Mouse (Mus musculus): ENCODE measurements around the gene Gigyf1. TPM values are rescaled to one million over a fixed set of nuclear protein-coding genes. Genes with fewer than 3 reads are reported as not detected.

Gene Gigyf1
- polyA plus RNA-seq, 1 experiment from 2014 or later = 23.5 TPM

DNA sequence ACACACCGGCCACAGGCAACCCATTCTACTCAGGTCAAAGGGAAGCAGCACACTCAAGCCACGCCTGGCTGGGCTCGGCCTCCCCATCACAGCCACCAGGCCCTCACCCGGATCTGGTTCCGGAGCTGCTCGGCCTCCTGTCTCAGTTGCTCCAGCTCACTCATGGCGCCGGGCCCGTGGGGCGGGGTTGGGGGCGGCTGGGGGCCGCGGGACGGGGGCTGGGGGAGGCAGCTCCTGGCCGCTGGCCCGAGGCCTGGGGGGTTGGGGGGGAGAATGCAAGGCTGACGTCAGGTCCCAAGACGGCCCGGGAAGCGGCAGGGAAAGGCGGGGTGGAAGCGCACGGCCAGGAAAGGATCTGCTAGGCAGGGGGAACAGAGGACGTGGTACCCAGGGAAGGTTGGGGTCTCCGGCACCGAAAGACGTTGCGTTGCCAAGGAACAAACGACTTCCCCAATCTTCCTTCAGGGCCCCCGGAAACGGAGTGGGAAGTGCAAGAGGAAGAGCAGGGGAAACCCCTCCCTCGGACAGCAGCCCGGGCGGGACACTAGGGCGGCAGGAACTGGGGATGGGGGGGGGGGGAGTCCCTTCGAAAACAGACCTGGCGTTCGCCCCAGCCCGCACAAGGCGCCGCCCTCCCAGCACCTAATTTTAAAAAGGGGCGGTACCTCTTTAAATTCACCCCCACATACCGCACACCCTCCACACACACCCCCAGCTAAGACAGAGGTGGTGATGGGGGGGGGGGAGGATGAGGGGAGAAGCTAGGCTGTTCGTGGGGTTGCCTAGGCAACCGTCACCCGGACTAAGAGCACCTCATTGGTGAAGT is 12.5 kb downstream of the Gigyf1 start:
- Histone ChIP-seq H3K36me3 (replicated peaks) (peaks cover 39% of the 10 kb centered on the region), H3K4me2 (peak overlapping the region; percentile 87), H3K9me3 (no peaks in the 10 kb centered on the region), H3K27me3 (replicated peaks) (no peaks in the 10 kb centered on the region), H3K4me3 (peak overlapping the region; percentile 73), H3K9ac (peak overlapping the region; percentile 79), H3K27ac (peak overlapping the region; percentile 94), H3K4me1 (peaks cover 37% of the 10 kb centered on the region)
- ATAC-seq (replicated peaks) = peak; percentile 66
- WGBS = under 1% methylated on average over 35 of the region's 46 CpGs

DNA sequence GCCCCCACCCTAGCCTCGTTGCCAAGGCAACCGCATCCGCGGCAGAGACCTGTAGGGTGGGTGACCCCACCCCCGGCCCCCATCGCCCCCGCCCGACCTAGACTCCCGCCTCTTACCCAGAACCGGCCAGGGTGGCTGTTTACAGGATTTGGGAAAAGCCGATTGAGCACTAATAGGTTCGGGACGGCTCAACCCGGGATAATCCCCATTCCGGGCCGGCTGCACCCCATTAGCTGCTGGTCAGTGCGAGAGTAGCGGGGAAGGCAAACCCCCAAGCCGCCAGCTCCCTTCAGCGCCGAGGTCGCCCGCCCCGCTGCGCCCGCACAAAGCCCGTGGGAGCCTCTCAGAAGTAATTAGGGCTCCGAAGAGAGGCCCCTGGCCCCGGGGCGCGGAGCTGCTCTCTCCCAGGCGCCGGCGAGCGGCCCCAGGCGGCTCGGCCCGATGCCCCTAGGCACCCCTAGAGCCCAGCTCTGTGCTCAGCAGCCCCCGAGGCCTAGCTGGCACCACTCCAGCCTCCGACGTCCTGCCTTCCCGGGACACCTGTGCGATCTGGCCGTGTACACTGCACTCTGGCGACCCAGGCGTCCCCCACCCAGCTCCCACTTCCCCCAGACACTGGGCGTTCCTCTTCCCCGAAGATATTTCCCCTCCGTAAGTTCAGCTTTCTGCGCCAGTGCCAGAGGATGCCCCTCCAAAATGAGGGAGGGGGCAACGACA is 13.2 kb downstream of the Gigyf1 start:
- Histone ChIP-seq H3K27ac (peak overlapping the region; percentile 94), H3K9me3 (no peaks in the 10 kb centered on the region), H3K4me3 (peak overlapping the region; percentile 73), H3K9ac (peak overlapping the region; percentile 79), H3K27me3 (replicated peaks) (no peaks in the 10 kb centered on the region), H3K4me2 (peak overlapping the region; percentile 87), H3K36me3 (replicated peaks) (peaks cover 33% of the 10 kb centered on the region), H3K4me1 (peaks cover 31% of the 10 kb centered on the region)
- WGBS = under 1% methylated on average over 51 of the region's 51 CpGs
- peak; percentile 22 for ATAC-seq (replicated peaks)

DNA sequence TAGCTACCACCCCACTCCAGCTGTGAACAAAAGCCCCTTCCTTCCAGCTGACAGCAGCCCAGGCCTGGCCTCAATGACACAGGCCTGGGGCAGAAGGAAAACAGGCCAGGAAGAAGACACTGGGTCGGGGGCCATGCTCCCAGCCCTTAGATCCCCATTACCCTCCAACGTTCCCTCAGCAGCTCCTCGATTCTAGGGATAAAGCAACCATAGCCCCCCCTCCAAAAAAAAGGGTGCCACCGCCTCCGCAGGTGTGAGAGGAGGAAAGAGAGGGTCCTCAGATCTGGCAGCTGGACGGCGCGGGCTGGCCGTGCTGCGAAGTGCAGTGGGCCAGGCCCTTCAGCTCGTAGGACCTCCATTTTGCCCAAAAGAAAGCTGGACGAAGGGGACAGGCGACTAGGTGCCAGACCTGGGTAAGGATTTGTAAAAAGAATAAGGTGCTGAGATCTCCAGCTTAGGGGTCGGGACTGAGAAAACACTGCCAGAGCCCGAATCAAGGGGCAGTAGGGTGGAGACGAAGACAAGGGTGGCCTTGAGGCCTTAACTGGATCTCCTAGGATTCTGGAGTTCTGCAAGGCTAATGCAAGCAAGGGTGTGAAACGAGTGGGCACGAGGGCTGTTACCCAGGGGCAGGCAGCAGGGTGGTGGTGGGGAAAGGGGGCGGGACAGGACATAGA is 13.9 kb downstream of the Gigyf1 start:
- 0 out of 2 replicates have a peak, but pooled peaks have one; percentile 3 for ATAC-seq (replicated peaks)
- Histone ChIP-seq H3K9me3 (no peaks in the 10 kb centered on the region), H3K36me3 (replicated peaks) (peaks cover 29% of the 10 kb centered on the region), H3K4me2 (peak overlapping the region; percentile 87), H3K4me3 (peak overlapping the region; percentile 73), H3K4me1 (peaks cover 29% of the 10 kb centered on the region), H3K27me3 (replicated peaks) (no peaks in the 10 kb centered on the region), H3K27ac (peak overlapping the region; percentile 94), H3K9ac (peak overlapping the region; percentile 79)
- WGBS = under 1% methylated on average over 19 of the region's 19 CpGs

DNA sequence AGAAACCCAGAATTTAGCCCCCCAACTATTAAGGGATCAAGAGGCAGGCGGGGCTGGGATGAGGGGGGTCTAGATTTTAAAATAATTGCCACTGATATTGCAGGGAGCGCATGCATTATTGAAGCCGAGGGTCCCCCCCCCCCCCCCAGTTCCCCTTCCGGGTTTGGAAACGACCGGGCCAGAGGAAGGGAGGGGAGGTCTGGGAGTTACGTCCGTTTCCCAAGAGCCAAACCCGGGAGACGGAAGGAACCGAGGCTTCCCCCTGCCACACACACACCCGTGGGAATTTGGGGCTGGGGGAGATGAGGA is 14.4 kb downstream of the Gigyf1 start:
- H3K27me3 ChIP-seq (replicated peaks) = no peaks in the 10 kb centered on the region
- WGBS = 0% methylated on average over 10 of the region's 12 CpGs
- peaks cover 24% of the 10 kb centered on the region for H3K36me3 ChIP-seq (replicated peaks)
- peak overlapping the region; percentile 79 for H3K9ac ChIP-seq
- peak overlapping the region; percentile 94 for H3K27ac ChIP-seq
- H3K4me2 ChIP-seq = peak overlapping the region; percentile 87
- H3K4me3 ChIP-seq = peak overlapping the region; percentile 73
- ATAC-seq (replicated peaks) = no peak; the same call in none of the 2 replicates
- H3K9me3 ChIP-seq = no peaks in the 10 kb centered on the region
- H3K4me1 ChIP-seq = peaks cover 27% of the 10 kb centered on the region

DNA sequence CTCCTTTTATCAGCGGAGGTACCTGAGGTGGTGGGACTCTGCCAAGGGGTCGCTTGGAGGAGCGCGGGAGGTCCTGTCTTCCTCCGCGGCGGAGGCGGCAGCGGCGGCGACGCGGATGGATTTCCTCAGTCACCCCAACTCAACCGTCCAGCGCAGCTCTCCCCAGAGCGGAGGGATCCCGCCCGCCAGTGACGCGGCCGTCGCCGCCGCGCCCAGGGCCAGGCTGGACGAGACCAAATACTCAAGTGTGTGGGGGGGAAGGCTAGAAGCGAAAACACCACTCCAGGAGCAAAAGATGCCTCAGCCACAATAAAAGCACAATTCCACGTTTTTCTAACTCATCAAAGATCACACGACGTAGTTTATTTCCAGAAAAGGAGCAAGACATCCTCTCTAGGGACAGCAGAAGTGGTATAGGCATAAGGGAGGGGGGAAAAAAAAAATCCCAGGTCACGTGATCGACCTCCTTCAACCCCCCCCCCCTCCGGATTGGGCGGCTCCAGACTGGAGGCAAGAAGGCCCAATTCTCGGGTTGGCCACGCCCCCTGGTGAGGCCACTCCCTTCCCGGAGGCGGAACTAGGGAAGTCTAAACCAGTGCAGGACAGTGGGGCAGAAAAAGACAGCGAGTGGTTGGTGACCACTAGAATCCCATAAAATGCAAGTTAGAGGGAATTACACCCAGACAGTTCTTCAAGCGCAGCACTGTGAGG is 14.9 kb downstream of the Gigyf1 start, which contains the start of the genes Epo and Gnb2:
Epo (minus strand) TSS at position 126 of the 711 bp plus-strand sequence.
Gnb2 (minus strand) TSS at position 394 of the 711 bp plus-strand sequence.
- H3K27ac ChIP-seq = peak within 1 kb of the TSS; percentile 94
- no peaks in the 10 kb centered on the region for H3K9me3 ChIP-seq
- H3K4me1 ChIP-seq = peaks cover 25% of the 10 kb centered on the region
- peaks cover 19% of the 10 kb centered on the region for H3K36me3 ChIP-seq (replicated peaks)
- ATAC-seq (replicated peaks) = peak; percentile 55
- peak within 1 kb of the TSS; percentile 73 for H3K4me3 ChIP-seq
- H3K27me3 ChIP-seq (replicated peaks) = no peaks in the 10 kb centered on the region
- peak within 1 kb of the TSS; percentile 87 for H3K4me2 ChIP-seq
- peak within 1 kb of the TSS; percentile 79 for H3K9ac ChIP-seq
- 0% methylated on average over 40 of the region's 40 CpGs for WGBS

DNA sequence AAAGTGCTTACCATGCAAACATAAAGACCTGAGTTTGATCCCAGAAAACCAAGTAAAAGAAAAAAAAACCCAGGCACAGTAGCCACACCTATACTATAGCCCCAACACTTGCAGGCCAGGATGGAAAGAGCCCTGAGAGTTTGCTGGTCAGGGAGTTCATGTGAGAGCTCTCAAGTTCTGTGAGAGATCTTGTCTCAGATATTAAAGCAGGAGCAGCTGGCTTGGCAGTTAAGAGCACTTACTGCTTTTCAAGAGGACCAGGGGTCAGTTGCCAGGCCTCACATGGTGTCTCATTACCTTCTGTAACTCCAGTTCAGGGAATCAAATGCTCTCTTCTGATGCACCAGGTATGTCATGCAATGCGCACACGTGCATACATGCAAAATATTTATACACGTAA is 16.4 kb downstream of the Gigyf1 start:
- Histone ChIP-seq H3K9me3 (no peaks in the 10 kb centered on the region), H3K9ac (no peak overlapping the region), H3K36me3 (replicated peaks) (peaks cover 5% of the 10 kb centered on the region), H3K27ac (no peak overlapping the region), H3K4me2 (no peak overlapping the region), H3K27me3 (replicated peaks) (no peaks in the 10 kb centered on the region), H3K4me3 (no peak overlapping the region), H3K4me1 (peaks cover 13% of the 10 kb centered on the region)
- 94% methylated on average over 3 of the region's 3 CpGs for WGBS
- ATAC-seq (replicated peaks) = no peak

DNA sequence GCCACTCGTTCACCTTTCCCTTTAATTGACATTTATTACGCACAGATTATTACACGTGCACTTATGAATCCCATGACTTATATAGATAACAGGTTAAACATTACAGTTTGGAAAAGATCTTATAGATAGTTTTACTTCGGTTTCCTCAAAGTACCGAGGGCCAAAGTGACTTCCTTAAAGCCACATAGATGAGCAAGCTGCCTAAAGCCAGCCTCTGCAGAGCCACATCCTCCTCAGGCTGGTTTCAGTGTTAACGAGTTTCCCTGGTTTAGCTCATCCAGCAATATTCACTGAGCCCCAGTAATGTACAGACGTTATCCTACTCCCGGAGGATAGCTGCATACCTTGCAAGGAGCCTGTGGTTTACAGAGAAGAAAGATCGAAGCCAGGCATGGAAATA is 17.0 kb downstream of the Gigyf1 start:
- no peaks in the 10 kb centered on the region for H3K36me3 ChIP-seq (replicated peaks)
- 88% methylated on average over 9 of the region's 9 CpGs for WGBS
- H3K9me3 ChIP-seq = no peaks in the 10 kb centered on the region
- no peak for ATAC-seq (replicated peaks)
- H3K27me3 ChIP-seq (replicated peaks) = no peaks in the 10 kb centered on the region
- no peak overlapping the region for H3K4me2 ChIP-seq
- no peak overlapping the region for H3K4me3 ChIP-seq
- no peak overlapping the region for H3K27ac ChIP-seq
- H3K4me1 ChIP-seq = peaks cover 7% of the 10 kb centered on the region
- H3K9ac ChIP-seq = no peak overlapping the region

DNA sequence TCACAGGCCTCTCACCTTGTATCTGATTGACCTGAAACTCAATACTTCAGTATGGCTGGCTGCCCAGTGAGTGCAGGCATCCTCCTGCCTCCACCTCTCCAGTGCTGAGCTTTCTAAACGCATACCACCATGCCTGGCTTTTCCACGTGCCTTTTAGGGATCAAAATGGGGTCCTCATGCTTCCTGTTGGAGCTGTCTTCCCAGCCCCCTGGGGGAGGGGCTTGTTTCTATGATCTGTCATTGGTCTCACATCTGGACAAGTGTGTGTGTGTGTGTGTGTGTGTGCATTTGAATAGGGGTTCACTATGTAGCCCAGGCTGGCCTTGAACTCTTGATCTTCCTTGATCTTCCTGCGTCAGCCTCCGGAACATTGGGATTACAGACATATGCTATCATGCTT is 19.1 kb downstream of the Gigyf1 start:
- peaks cover 5% of the 10 kb centered on the region for H3K4me1 ChIP-seq
- no peak overlapping the region for H3K4me2 ChIP-seq
- no peaks in the 10 kb centered on the region for H3K36me3 ChIP-seq (replicated peaks)
- H3K27me3 ChIP-seq (replicated peaks) = no peaks in the 10 kb centered on the region
- H3K9me3 ChIP-seq = no peaks in the 10 kb centered on the region
- 65% methylated on average over 4 of the region's 4 CpGs for WGBS
- no peak overlapping the region for H3K4me3 ChIP-seq
- H3K9ac ChIP-seq = no peak overlapping the region
- ATAC-seq (replicated peaks) = no peak
- no peak overlapping the region for H3K27ac ChIP-seq

DNA sequence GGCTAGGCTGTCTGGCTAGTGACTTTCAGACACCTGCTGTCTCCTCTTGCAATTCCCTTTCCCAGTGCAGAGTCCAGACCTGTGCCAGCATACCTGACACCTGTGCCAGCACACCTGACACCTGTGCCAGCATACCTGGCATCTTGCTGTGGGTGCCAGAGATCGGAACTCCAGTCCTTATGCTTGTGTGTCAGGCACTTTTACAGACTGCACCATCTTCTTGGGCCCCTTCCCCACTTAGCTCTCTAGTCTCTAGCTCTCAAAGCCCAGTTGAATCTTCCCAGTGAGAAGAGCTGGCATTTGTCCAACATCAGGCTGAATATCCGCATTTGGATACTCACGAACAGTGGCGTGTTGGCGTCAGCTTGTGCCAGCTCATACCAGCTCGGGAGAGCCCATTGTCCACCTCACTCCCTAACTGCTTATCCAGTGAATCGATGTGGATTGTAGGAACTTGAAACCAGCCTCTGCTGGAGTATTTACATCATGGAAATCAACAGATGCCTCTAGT is 21.0 kb downstream of the Gigyf1 start:
- H3K4me3 ChIP-seq = no peak overlapping the region
- H3K4me2 ChIP-seq = no peak overlapping the region
- 58% methylated on average over 7 of the region's 7 CpGs for WGBS
- no peaks in the 10 kb centered on the region for H3K4me1 ChIP-seq
- H3K9ac ChIP-seq = no peak overlapping the region
- no peaks in the 10 kb centered on the region for H3K9me3 ChIP-seq
- no peaks in the 10 kb centered on the region for H3K36me3 ChIP-seq (replicated peaks)
- H3K27me3 ChIP-seq (replicated peaks) = no peaks in the 10 kb centered on the region
- H3K27ac ChIP-seq = no peak overlapping the region
- ATAC-seq (replicated peaks) = no peak

DNA sequence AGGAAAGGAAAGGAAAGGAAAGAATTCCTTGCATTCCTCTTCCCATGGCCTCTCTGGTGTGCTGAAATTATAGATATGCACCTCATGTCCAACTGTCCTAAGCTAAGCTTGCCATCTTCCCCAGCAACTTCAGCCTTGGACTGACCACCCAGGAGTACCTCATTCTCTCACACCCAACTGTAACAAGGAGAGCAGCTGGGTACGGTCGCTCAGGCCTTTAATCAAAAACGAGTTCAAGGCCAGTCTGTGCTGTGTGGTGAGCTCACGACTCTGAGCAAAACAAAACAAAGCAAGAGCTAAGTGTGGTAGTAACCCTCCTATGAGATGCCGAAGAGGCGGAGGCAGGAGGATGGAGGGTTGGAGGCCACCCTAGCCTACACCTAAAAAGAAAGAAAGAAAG is 22.6 kb downstream of the Gigyf1 start:
- no peaks in the 10 kb centered on the region for H3K27me3 ChIP-seq (replicated peaks)
- H3K27ac ChIP-seq = no peak overlapping the region
- H3K9me3 ChIP-seq = no peaks in the 10 kb centered on the region
- H3K4me2 ChIP-seq = no peak overlapping the region
- no peak overlapping the region for H3K4me3 ChIP-seq
- no peaks in the 10 kb centered on the region for H3K4me1 ChIP-seq
- no peak overlapping the region for H3K9ac ChIP-seq
- WGBS = 73% methylated on average over 6 of the region's 6 CpGs
- H3K36me3 ChIP-seq (replicated peaks) = no peaks in the 10 kb centered on the region
- ATAC-seq (replicated peaks) = no peak

DNA sequence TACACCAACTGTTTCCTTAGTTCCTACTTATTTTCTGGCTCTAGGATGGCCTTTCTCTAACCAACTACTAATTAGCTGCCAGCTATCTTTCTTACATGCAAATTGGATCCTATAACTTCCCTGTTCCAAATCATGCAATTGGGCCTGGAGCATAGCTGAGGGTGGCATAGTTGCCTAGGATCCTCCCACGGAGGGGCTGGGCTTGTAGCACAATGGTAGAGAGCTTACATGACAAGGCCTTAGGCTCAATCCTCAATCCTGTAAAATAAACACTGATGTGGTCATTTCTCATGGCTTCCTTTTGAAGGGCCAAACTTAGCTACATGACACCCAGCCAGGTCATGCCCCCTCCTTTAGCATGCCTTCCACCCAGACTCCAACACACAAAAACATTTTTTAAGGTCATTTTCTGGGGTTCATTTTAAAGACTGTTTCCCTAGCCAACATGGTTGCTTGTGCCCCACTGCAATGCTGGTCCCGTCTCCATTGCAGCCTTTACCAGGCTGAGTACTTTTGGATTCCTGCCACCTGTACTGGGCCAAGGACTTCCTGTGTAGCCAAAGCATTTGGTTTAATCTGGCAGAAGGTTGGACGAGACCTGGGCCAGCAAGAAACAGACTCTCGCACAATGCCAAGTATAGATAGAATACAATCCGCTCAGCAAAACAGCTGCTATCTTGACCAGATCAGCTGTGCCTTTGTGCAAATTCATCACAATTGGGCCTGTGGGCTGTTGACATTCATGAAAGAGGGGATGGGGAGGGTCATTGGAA is 23.6 kb downstream of the Gigyf1 start:
- H3K27me3 ChIP-seq (replicated peaks) = no peaks in the 10 kb centered on the region
- WGBS = 72% methylated on average over 5 of the region's 5 CpGs
- no peak for ATAC-seq (replicated peaks)
- no peak overlapping the region for H3K4me3 ChIP-seq
- no peaks in the 10 kb centered on the region for H3K36me3 ChIP-seq (replicated peaks)
- no peaks in the 10 kb centered on the region for H3K4me1 ChIP-seq
- no peak overlapping the region for H3K9ac ChIP-seq
- H3K9me3 ChIP-seq = no peaks in the 10 kb centered on the region
- H3K27ac ChIP-seq = no peak overlapping the region
- no peak overlapping the region for H3K4me2 ChIP-seq

All from midbrain, embryonic 15.5 days (tissue).